Mouse (Mus musculus) stomach, embryonic 14.5 days (tissue): ENCODE measurements around the gene Dct. TPM values are rescaled to one million over a fixed set of nuclear protein-coding genes. Genes with fewer than 3 reads are reported as not detected.
A peak's percentile ranks its signal among the peaks of the same experiment; 100 is the strongest.

Source experiments
- ATAC-seq: fragments of 200-750 bp; cut with Nextera tagmentation; 2 replicates; pipeline ENCODE4 v1.8.0; 2017; ENCODE audit warnings: low read depth, moderate TSS enrichment; ENCODE audit not compliant: insufficient number of reproducible peaks, insufficient read depth, low FRiP score
- H3K27ac ChIP-seq: fragments of 300-500 bp; sonication (generic); 2 replicates; pipeline ENCODE4 v1.5.1; 2014; ENCODE audit warnings: mild to moderate bottlenecking, low read length, moderate library complexity, mixed read lengths
- H3K27me3 ChIP-seq: fragments of 300-500 bp; sonication (generic); 2 replicates; pipeline ENCODE4 v1.6.1; 2014; ENCODE audit warnings: low read length, control low read depth, mixed read lengths; ENCODE audit not compliant: control insufficient read depth, insufficient read depth
- H3K36me3 ChIP-seq: fragments of 300-500 bp; sonication (generic); 2 replicates; pipeline ENCODE4 v1.6.1; 2014; ENCODE audit warnings: mild to moderate bottlenecking, control low read depth, low read length, moderate library complexity, mixed read lengths; ENCODE audit not compliant: control insufficient read depth, insufficient read depth
- H3K4me1 ChIP-seq: fragments of 300-500 bp; sonication (generic); 2 replicates; pipeline ENCODE4 v1.6.1; 2014; ENCODE audit warnings: low read length, control low read depth, mixed read lengths; ENCODE audit not compliant: control insufficient read depth, insufficient read depth
- H3K4me2 ChIP-seq: fragments of 300-500 bp; sonication (generic); replicated peaks from 2 replicates; pipeline ENCODE4 v1.6.1; 2014; ENCODE audit warnings: low read depth, low read length, control low read depth
- H3K4me3 ChIP-seq: fragments of 300-500 bp; sonication (generic); 2 replicates; pipeline ENCODE4 v1.5.1; 2014; ENCODE audit warnings: low read depth, low read length, control low read depth
- H3K9ac ChIP-seq: fragments of 300-500 bp; sonication (generic); replicated peaks from 2 replicates; pipeline ENCODE4 v1.6.1; 2014; ENCODE audit warnings: low read depth, mild to moderate bottlenecking, control low read depth, low read length, moderate library complexity, mixed read lengths
- H3K9me3 ChIP-seq: fragments of 300-500 bp; sonication (generic); 2 replicates; pipeline ENCODE4 v1.6.1; 2016; ENCODE audit warnings: low read depth, low read length, control low read depth; ENCODE audit not compliant: control insufficient read depth
- WGBS: fragments of 180-500 bp; shearing (Covaris S2); extraction: QIAGEN DNeasy Blood & Tissue Kit; methylation state at CpG from one replicate; pipeline ENCODE4 v1.1.7; 2014; 5-methylcytosine and 5-hydroxymethylcytosine counted together
- polyA plus RNA-seq: library from polyadenylated mRNA; unstranded; fragments of >200 nt; fragmentation: Nextera tagmentation; extraction: Ambion mirVana; gene quantifications from 2 replicates; pipeline ENCODE4 v1.2.1, GENCODE M21; 2014

Dct gene
- polyA plus RNA-seq, 1 experiment from 2014 or later = 0.80 TPM

GRCm38 (mm10) chr14:118051396-118051795, 648 bp downstream of the Dct start:
- no peak overlapping the region for H3K9ac ChIP-seq
- H3K27me3 ChIP-seq = no peaks in the 10 kb centered on the region
- H3K4me1 ChIP-seq = peaks cover 6% of the 10 kb centered on the region; the same call in 1 of the 2 replicates
- peak overlapping the region; percentile 67; the same call in 1 of the 2 replicates for H3K27ac ChIP-seq
- no peaks in the 10 kb centered on the region for H3K9me3 ChIP-seq
- ATAC-seq = no peak; the same call in 1 of the 2 replicates
- WGBS = 66% methylated on average over 11 of the region's 11 CpGs
- no peaks in the 10 kb centered on the region for H3K36me3 ChIP-seq
- no peak overlapping the region for H3K4me3 ChIP-seq
- H3K4me2 ChIP-seq = no peak overlapping the region

GRCm38 (mm10) chr14:118050990-118051389, 1.1 kb downstream of the Dct start:
- Histone ChIP-seq H3K4me1 (peaks cover 6% of the 10 kb centered on the region; the same call in 1 of the 2 replicates), H3K4me2 (no peak overlapping the region), H3K9me3 (no peaks in the 10 kb centered on the region), H3K9ac (no peak overlapping the region), H3K4me3 (no peak overlapping the region), H3K27ac (peak overlapping the region; percentile 67; the same call in 1 of the 2 replicates), H3K27me3 (no peaks in the 10 kb centered on the region), H3K36me3 (no peaks in the 10 kb centered on the region)
- 62% methylated on average over 12 of the region's 12 CpGs for WGBS
- peak; percentile 90 for ATAC-seq

- no peak overlapping the region for H3K4me2 ChIP-seq
- H3K27ac ChIP-seq = peak overlapping the region; percentile 39; the same call in 1 of the 2 replicates
- ATAC-seq = no peak
- no peaks in the 10 kb centered on the region for H3K27me3 ChIP-seq
- 72% methylated on average over 10 of the region's 10 CpGs for WGBS
- H3K9ac ChIP-seq = no peak overlapping the region
- H3K4me3 ChIP-seq = no peak overlapping the region
- H3K9me3 ChIP-seq = no peaks in the 10 kb centered on the region
- no peaks in the 10 kb centered on the region for H3K36me3 ChIP-seq
- H3K4me1 ChIP-seq = peaks cover 6% of the 10 kb centered on the region; the same call in 1 of the 2 replicates
Observed at GRCm38 (mm10) chr14:118050431-118050830, 1.6 kb downstream of the Dct start.

GRCm38 (mm10) chr14:118049648-118050238, 2.3 kb downstream of the Dct start:
- Histone ChIP-seq H3K27ac (no peak overlapping the region), H3K4me3 (no peak overlapping the region), H3K27me3 (no peaks in the 10 kb centered on the region), H3K9ac (no peak overlapping the region), H3K9me3 (no peaks in the 10 kb centered on the region), H3K36me3 (no peaks in the 10 kb centered on the region), H3K4me2 (no peak overlapping the region), H3K4me1 (peaks cover 6% of the 10 kb centered on the region; the same call in 1 of the 2 replicates)
- WGBS = 74% methylated on average over 12 of the region's 12 CpGs
- no peak for ATAC-seq

DNA sequence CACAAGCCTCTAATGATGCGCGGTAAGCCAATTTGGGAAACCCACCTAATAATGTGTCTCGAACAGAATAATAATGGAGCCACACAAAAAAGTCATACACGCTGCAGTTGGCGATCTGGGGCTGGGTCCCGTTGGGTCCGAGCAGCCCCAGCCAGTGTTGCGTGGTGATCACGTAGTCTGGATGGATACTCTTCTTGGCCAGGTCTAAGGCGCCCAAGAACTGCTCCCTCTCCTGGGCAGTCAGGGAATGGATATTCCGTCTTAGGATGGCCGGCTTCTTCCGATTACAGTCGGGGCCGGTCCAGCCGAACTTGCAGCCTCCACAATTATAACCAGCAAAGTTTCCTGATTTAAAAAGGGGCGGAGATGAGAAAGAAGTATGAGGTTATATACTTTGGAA, 9.1 kb downstream of the Dct start:
- Histone ChIP-seq H3K4me1 (no peaks in the 10 kb centered on the region), H3K4me3 (no peak overlapping the region), H3K36me3 (no peaks in the 10 kb centered on the region), H3K9me3 (no peaks in the 10 kb centered on the region), H3K4me2 (no peak overlapping the region), H3K27me3 (no peaks in the 10 kb centered on the region), H3K9ac (no peak overlapping the region), H3K27ac (no peak overlapping the region)
- 87% methylated on average over 17 of the region's 17 CpGs for WGBS
- ATAC-seq = no peak

DNA sequence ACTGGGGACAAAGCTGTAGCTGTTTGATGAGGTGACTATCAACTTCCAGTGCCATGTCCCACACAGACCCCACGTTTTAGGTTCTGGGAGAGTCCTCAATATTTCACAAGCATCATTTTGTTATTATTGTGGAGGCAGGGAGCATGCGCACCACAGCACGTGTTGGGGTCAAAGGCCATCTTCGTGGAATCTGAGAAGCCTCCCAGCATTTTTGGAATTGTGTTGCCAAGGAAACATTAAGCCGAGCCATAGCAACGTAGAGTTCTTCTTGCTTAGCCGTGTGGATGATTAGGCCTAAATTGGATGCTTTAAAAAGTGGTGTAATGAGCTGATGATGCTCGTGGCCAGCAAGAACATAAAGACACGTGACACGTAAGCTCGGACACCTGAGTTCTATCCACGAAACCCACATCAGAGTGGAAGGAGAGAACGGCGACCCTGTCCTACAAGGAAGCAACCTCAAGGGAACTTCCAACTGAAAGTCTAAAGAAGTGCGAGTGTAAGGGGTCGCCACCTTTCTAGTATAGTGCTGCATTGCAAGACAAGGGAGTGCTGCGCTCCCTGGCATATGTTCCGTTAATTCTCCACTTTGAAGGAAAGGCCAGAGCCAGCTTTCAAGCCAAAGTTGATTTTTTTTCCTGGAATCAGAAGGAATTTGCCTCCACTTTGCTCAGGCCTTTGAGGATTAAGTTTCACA, 9.8 kb downstream of the Dct start:
- 79% methylated on average over 18 of the region's 18 CpGs for WGBS
- H3K4me1 ChIP-seq = no peaks in the 10 kb centered on the region
- no peaks in the 10 kb centered on the region for H3K27me3 ChIP-seq
- no peak overlapping the region for H3K27ac ChIP-seq
- H3K36me3 ChIP-seq = no peaks in the 10 kb centered on the region
- no peak overlapping the region for H3K9ac ChIP-seq
- no peak for ATAC-seq
- no peak overlapping the region for H3K4me3 ChIP-seq
- H3K4me2 ChIP-seq = no peak overlapping the region
- no peaks in the 10 kb centered on the region for H3K9me3 ChIP-seq

DNA sequence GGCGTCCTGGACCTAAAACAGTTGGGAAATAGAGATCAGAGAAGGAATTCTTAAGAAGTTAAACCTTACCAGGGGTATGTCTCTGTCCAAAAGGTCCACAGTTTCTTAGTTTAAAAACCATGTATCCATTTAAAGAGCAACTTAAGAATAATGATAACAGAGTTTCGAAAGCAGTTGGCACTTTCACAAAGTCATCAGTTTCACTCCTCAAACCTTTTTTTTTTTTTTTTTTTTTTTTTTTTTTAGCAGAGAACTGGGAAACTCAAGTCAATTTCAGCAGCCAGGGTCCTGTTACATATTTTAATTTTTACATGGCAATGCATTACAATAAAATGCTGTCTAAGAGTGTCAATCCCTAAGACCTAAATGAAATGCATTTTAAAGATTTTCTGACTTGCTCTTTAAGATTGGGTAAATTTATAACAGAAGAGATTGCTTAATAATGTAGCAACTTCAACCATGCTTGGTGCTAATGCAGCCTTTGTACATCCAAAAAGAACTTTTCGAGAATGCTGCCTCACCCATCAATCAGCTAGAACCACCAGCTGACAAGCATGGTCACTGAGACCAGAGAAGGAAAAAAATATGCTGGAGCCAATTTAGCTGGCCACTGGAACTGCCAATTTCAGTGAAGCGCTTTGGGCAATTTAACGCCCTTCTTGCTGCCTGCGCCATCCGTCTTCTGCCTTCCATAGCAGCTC, 11.3 kb downstream of the Dct start:
- Histone ChIP-seq H3K4me3 (no peak overlapping the region), H3K9me3 (no peaks in the 10 kb centered on the region), H3K4me1 (no peaks in the 10 kb centered on the region), H3K36me3 (no peaks in the 10 kb centered on the region), H3K4me2 (no peak overlapping the region), H3K9ac (no peak overlapping the region), H3K27me3 (no peaks in the 10 kb centered on the region), H3K27ac (no peak overlapping the region)
- no peak for ATAC-seq
- 67% methylated on average over 7 of the region's 7 CpGs for WGBS

DNA sequence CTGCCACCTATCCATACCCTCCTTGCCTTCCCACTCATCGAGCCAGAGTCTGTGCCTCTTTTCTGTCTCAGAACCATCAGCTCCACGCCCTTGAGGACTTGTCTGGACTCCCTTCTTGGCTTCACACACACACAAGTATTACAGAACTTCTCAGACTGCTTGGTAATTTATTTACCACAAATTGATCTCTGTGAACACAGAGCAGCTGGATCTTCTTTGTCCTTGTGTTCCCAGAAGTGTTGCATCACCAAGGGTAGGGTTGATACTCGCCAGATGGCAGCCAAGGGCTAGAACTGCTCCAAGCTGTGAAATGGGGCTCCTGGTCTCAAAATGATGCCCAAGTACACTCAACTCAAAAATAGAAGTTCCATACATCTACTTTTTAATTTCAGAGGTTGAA, 13.0 kb downstream of the Dct start:
- Histone ChIP-seq H3K4me3 (no peak overlapping the region), H3K9ac (no peak overlapping the region), H3K4me2 (no peak overlapping the region), H3K27me3 (no peaks in the 10 kb centered on the region), H3K27ac (no peak overlapping the region), H3K4me1 (no peaks in the 10 kb centered on the region), H3K9me3 (no peaks in the 10 kb centered on the region), H3K36me3 (no peaks in the 10 kb centered on the region)
- ATAC-seq = no peak
- WGBS = 74% methylated on average over 3 of the region's 3 CpGs
